Mouse (Mus musculus) neural tube, embryonic 14.5 days (tissue): ENCODE results near the gene Kntc1. TPM values are rescaled to one million over a fixed set of nuclear protein-coding genes. Genes with fewer than 3 reads are reported as not detected.
"Not testable (repeated sequence)": the region's sequence is repeated elsewhere in the genome, so short reads cannot be mapped to it uniquely, and the experiment has no call there.

Experiments used
- ATAC-seq: fragments of 200-750 bp; cut with Nextera tagmentation; 2 replicates; pipeline ENCODE4 v1.8.0; 2017; ENCODE audit warnings: low read depth, mild to moderate bottlenecking, moderate TSS enrichment, moderate library complexity
- H3K27ac ChIP-seq: fragments of 300-500 bp; sonication (generic); 2 replicates; pipeline ENCODE4 v1.5.1; 2014; ENCODE audit warnings: low read depth, mild to moderate bottlenecking, control low read depth, low read length, moderate library complexity, mixed read lengths
- H3K27me3 ChIP-seq: fragments of 300-500 bp; sonication (generic); 2 replicates; pipeline ENCODE4 v1.6.1; 2014; ENCODE audit warnings: low read length; ENCODE audit not compliant: control insufficient read depth, insufficient read depth
- H3K36me3 ChIP-seq: fragments of 300-500 bp; sonication (generic); 2 replicates; pipeline ENCODE4 v1.6.1; 2014; ENCODE audit warnings: low read length, mixed read lengths; ENCODE audit not compliant: control insufficient read depth, insufficient read depth
- H3K4me1 ChIP-seq: fragments of 300-500 bp; sonication (generic); 2 replicates; pipeline ENCODE4 v1.6.1; 2014; ENCODE audit warnings: low read length; ENCODE audit not compliant: control insufficient read depth, insufficient read depth
- H3K4me2 ChIP-seq: fragments of 300-500 bp; sonication (generic); 2 replicates; pipeline ENCODE4 v1.6.1; 2014; ENCODE audit warnings: mild to moderate bottlenecking, low read depth, low read length, control low read depth
- H3K4me3 ChIP-seq: fragments of 300-500 bp; sonication (generic); 2 replicates; pipeline ENCODE4 v1.5.1; 2014; ENCODE audit warnings: low read depth, low read length, control low read depth, mixed read lengths
- H3K9ac ChIP-seq: fragments of 300-500 bp; sonication (generic); replicated peaks from 2 replicates; pipeline ENCODE4 v1.6.1; 2014; ENCODE audit warnings: low read depth, mild to moderate bottlenecking, control low read depth, low read length, mixed read lengths
- H3K9me3 ChIP-seq: fragments of 300-500 bp; sonication (generic); 2 replicates; pipeline ENCODE4 v1.6.1; 2016; ENCODE audit warnings: low read length; ENCODE audit not compliant: control insufficient read depth
- WGBS: fragments of 180-500 bp; shearing (Covaris S2); extraction: QIAGEN DNeasy Blood & Tissue Kit; methylation state at CpG from one replicate; pipeline ENCODE4 v1.1.7; 2014; 5-methylcytosine and 5-hydroxymethylcytosine counted together
- polyA plus RNA-seq: library from polyadenylated mRNA; unstranded; fragments of >200 nt; fragmentation: Nextera tagmentation; extraction: Ambion mirVana; gene quantifications from 2 replicates; pipeline ENCODE4 v1.2.1, GENCODE M21; 2014

Kntc1 gene
- polyA plus RNA-seq, 1 experiment from 2014 or later: 4.3 TPM

DNA sequence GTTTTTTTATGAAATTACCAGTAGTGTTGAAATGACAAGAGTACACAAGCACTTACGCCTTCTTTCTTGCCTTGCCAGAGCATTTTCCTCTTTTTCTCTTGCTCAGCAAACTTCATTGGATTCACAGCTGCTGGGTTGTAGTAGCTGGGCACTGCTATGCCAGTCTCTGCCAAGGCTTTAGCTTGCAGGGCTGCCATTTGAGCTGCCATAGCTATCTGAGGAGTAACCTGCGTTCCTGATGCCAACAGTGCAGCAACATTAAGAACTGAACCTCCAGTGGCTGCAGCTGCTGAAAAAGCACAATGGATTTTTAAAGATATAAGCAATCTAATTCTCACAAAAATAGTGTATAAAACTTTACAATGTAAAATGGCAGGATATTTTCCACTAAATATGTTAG is 18.5 kb upstream of the Kntc1 start:
- H3K4me1 ChIP-seq: no peaks in the 10 kb centered on the region
- H3K27ac ChIP-seq: no peak overlapping the region
- WGBS: 97% methylated on average over 2 of the region's 2 CpGs
- H3K9me3 ChIP-seq: no peaks in the 10 kb centered on the region
- no peaks in the 10 kb centered on the region for H3K27me3 ChIP-seq
- H3K9ac ChIP-seq: no peak overlapping the region
- no peak overlapping the region for H3K4me3 ChIP-seq
- H3K36me3 ChIP-seq: peaks cover 79% of the 10 kb centered on the region
- H3K4me2 ChIP-seq: no peak overlapping the region
- no peak for ATAC-seq

DNA sequence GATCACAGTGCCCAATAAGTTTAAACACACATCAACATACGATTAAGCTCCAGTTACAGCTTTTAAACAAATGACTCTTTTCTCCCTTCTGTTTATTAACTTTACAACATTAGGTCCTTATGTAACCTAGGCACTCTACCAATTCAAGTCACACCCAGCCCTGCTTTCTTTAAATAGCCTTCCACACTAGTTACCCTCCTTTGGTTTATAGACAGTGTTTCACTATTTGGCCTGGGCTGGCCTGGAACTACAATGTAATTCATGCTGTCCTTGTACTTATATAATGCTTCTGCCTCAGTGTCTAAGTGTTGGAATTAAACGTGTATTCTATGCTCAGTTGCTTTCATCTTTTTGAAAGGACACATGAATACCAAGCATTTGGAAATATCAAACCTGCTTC is 5.2 kb upstream of the Kntc1 start:
- no peaks in the 10 kb centered on the region for H3K27me3 ChIP-seq
- ATAC-seq: no peak
- H3K4me2 ChIP-seq: no peak overlapping the region
- no peak overlapping the region for H3K27ac ChIP-seq
- no peaks in the 10 kb centered on the region for H3K9me3 ChIP-seq
- peaks cover 33% of the 10 kb centered on the region for H3K36me3 ChIP-seq
- H3K4me1 ChIP-seq: peaks cover 25% of the 10 kb centered on the region
- no peak overlapping the region for H3K4me3 ChIP-seq
- whole genome bisulfite sequencing: 90% methylated on average over 2 of the region's 2 CpGs
- H3K9ac ChIP-seq: no peak overlapping the region

DNA sequence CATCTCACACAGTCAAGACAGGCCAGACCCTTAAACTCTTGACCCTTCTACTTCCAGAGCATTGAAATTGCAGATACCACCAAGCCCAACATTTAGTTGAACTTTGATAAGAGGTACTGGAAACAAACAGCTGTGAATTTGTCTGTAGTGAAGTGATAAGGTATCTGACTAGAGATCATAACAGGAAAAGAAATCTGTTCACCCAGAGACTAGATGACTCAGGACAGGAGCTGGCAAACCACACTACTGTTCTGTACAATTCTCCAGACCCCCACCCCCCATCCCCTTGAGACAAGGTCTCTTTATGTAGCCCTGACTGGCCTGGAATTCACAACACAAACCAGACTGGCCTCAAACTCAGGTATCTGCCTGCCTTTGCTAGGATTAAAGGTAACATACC is 3.3 kb upstream of the Kntc1 start:
- peaks cover 20% of the 10 kb centered on the region for H3K36me3 ChIP-seq
- H3K4me2 ChIP-seq: peak overlapping the region; percentile 86
- peak overlapping the region; percentile 5 for H3K4me3 ChIP-seq
- H3K27ac ChIP-seq: no peak overlapping the region
- ATAC-seq: no peak
- H3K9ac ChIP-seq: no peak overlapping the region
- peaks cover 25% of the 10 kb centered on the region for H3K4me1 ChIP-seq
- no peaks in the 10 kb centered on the region for H3K27me3 ChIP-seq
- no peaks in the 10 kb centered on the region for H3K9me3 ChIP-seq

DNA sequence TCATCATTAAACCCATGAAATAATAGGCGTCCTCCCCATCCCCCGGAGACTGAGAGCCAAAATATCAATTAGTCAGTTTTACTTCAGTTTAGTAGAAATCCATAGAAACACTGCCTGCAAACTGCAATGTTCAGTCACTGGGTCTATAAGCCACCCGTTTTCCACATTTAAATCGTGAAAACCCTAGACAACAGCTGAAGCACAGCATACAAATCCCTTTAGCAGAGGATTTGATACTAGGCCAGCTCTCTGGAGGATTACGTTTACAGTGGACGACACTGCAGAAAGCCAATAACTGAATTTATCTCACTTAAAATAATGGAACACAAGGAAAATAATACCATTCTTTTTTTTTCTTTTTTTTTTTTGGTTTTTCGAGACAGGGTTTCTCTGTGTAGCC is 1.9 kb upstream of the Kntc1 start:
- ATAC-seq: no peak
- H3K4me3 ChIP-seq: peak overlapping the region; percentile 67
- H3K9me3 ChIP-seq: no peaks in the 10 kb centered on the region
- 28% methylated on average over 7 of the region's 7 CpGs for WGBS
- H3K27me3 ChIP-seq: no peaks in the 10 kb centered on the region
- no peak overlapping the region for H3K27ac ChIP-seq
- H3K9ac ChIP-seq: no peak overlapping the region; the same call in 1 of the 2 replicates
- H3K4me2 ChIP-seq: peak overlapping the region; percentile 86
- H3K36me3 ChIP-seq: peaks cover 20% of the 10 kb centered on the region
- peaks cover 25% of the 10 kb centered on the region for H3K4me1 ChIP-seq

DNA sequence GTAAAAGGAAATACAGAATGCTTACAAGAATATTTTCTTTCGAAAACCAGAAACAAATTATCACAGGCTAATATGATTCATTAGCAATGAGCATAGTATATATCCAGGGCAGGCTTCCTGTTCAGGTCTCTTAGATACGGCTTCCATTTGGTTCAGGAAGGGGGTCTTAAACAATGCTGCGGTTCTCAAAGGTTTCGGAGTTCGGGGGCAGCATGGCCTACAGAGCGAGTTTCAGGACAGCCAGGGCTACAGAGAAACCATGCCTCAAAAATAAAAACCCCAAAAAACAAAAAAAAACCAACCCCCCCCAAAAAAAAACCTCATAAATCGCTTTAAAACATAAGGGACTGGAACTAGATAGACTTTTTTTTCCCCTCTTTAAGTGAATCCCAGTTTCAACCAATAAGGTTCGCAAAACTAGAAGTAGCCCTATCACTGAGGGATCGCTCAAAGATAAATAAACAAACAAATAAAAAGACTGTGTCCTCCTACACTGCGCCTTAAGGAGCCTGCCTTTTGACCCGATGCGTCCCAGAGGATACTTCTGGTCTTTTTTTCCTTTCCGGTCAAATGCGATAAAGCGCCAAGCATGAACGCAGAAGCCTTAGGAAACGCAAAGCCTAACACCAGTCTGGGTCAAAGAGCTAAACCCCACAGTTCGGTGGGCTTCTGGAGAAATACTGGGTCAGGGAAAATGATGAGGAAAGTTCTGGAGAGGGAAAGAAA is 1.0 kb upstream of the Kntc1 start:
- H3K9ac ChIP-seq: peak overlapping the region; percentile 83
- 1% methylated on average over 18 of the region's 18 CpGs for WGBS
- peak overlapping the region; percentile 86 for H3K4me2 ChIP-seq
- H3K4me3 ChIP-seq: peak overlapping the region; percentile 67
- peaks cover 25% of the 10 kb centered on the region for H3K4me1 ChIP-seq
- no peaks in the 10 kb centered on the region for H3K27me3 ChIP-seq
- H3K36me3 ChIP-seq: peaks cover 13% of the 10 kb centered on the region
- ATAC-seq: no peak; the same call in 1 of the 2 replicates
- peak overlapping the region; percentile 98 for H3K27ac ChIP-seq
- no peaks in the 10 kb centered on the region for H3K9me3 ChIP-seq

DNA sequence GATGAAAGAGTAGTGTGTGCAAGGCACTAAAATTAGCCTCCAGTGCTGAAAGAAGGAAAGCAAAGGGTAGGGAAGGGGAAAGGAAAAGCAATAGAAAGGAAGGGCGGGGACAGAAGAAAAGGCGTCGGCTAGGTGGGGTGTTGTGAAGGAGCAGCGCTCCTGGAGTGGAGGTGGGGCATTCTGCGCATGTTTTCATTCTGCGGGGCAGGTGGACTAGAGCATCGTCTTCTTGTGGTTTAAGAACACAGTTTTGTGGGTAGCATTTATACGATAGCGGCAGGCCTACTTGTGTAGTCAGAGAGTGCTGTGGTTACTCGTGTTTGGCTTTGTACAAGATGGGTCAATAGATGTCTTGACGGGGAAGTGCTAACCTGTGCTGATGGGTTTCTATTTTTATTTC is 16.0 kb downstream of the Kntc1 start:
- WGBS: 93% methylated on average over 11 of the region's 11 CpGs
- no peaks in the 10 kb centered on the region for H3K36me3 ChIP-seq
- H3K27me3 ChIP-seq: no peaks in the 10 kb centered on the region
- H3K4me2 ChIP-seq: no peak overlapping the region
- H3K27ac ChIP-seq: no peak overlapping the region
- no peaks in the 10 kb centered on the region for H3K4me1 ChIP-seq
- no peak for ATAC-seq
- no peaks in the 10 kb centered on the region for H3K9me3 ChIP-seq
- no peak overlapping the region for H3K4me3 ChIP-seq
- no peak overlapping the region for H3K9ac ChIP-seq

DNA sequence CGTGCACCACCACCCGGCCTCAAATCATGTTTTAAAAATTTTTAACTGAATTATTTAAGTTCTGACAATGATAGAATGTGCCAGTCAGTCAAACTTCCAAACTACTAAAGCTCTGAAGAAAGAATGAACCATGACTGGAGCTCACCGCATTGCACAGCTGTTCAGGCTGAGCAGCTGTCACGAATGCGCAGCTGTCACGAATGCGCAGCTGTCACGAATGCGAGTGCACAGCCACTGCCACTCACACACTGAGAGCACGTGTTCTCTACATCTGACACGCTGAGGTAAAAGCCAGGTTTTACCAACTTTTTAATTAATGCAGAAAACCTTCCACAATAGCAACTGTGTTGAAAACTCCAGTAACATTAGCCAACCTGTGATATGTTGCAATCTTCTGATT is 16.9 kb downstream of the Kntc1 start:
- H3K9me3 ChIP-seq, H3K4me3 ChIP-seq, H3K27ac ChIP-seq, ATAC-seq, H3K4me1 ChIP-seq, H3K36me3 ChIP-seq, H3K27me3 ChIP-seq, H3K9ac ChIP-seq, H3K4me2 ChIP-seq: not testable (repeated sequence)
- 94% methylated on average over 11 of the region's 11 CpGs for WGBS

DNA sequence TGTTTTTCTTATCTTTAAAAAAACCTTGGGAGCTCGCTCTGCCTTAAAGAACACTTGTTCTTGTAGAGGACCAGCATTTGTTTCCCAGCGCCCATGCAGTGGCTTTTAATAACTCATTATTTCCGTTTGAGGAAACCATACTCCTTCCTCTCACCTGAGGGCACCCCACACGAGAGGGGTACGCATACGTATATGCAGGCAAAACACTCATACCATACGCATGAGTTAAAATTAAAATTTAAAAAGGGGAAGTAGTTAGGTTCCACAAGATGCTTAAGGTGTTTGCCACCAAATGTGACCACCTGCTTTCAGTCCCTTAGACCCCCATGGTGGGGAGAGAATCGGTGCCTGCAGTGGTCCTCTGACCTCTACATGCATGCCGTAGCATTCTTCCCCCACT is 23.9 kb downstream of the Kntc1 start:
- H3K27me3 ChIP-seq: no peaks in the 10 kb centered on the region
- no peak overlapping the region for H3K4me2 ChIP-seq
- no peak overlapping the region for H3K9ac ChIP-seq
- ATAC-seq: no peak
- H3K9me3 ChIP-seq: no peaks in the 10 kb centered on the region
- H3K4me1 ChIP-seq: no peaks in the 10 kb centered on the region
- no peaks in the 10 kb centered on the region for H3K36me3 ChIP-seq
- no peak overlapping the region for H3K27ac ChIP-seq
- H3K4me3 ChIP-seq: no peak overlapping the region
- 96% methylated on average over 9 of the region's 9 CpGs for WGBS

DNA sequence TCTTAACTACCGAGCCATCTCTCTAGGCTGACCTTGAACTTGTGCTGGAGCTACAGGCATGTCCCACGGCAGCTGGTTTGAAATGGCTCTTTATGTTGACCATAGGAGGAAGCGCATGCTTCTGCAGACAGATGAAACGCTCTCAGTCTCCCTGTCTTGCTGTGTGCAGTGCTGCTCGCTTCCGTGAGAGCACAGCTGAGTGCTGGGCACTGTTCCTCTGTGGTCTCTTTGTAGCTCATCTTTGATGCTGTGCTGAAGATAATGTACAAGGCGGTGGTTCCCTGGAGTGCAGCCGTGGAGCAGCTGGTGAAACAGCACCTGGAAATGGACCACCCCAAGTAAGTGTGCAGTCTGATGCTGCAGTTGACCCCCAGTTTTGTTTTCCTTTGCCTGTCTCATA is 31.2 kb downstream of the Kntc1 start:
- 90% methylated on average over 8 of the region's 8 CpGs for whole genome bisulfite sequencing
- no peak for ATAC-seq

More for the DNA sequence above, 31.2 kb downstream of the Kntc1 start:
- H3K9me3 ChIP-seq: no peaks in the 10 kb centered on the region
- no peak overlapping the region for H3K4me2 ChIP-seq
- H3K36me3 ChIP-seq: no peaks in the 10 kb centered on the region
- H3K27ac ChIP-seq: no peak overlapping the region
- no peaks in the 10 kb centered on the region for H3K4me1 ChIP-seq
- H3K27me3 ChIP-seq: no peaks in the 10 kb centered on the region
- H3K4me3 ChIP-seq: no peak overlapping the region
- H3K9ac ChIP-seq: no peak overlapping the region
